Mouse (Mus musculus) bone marrow macrophage, adult 2 months (primary cell): ENCODE measurements around the gene Pomp. TPM values are rescaled to one million over a fixed set of nuclear protein-coding genes. Genes with fewer than 3 reads are reported as not detected.

Experiments used
- H3K27ac ChIP-seq: 2 replicates; pipeline ENCODE4 v1.5.1; 2012; ENCODE audit warnings: low read depth, low read length; ENCODE audit not compliant: insufficient read depth
- H3K4me1 ChIP-seq: 2 replicates; pipeline ENCODE4 v1.6.1; 2012; ENCODE audit warnings: low read length; ENCODE audit not compliant: control insufficient read depth, insufficient read depth
- H3K4me3 ChIP-seq: 2 replicates; pipeline ENCODE4 v1.5.1; 2012; ENCODE audit warnings: mild to moderate bottlenecking, low read length, moderate library complexity; ENCODE audit not compliant: insufficient read depth
- CTCF ChIP-seq: IDR thresholded peaks from 2 replicates; pipeline ENCODE4 v1.5.1; 2012; ENCODE audit warnings: low read depth, mild to moderate bottlenecking, low read length, moderate library complexity
- POLR2A ChIP-seq: IDR thresholded peaks from 2 replicates; pipeline ENCODE4 v1.6.1; 2012; ENCODE audit warnings: mild to moderate bottlenecking, low read depth, low read length, borderline replicate concordance
- polyA plus RNA-seq: library from polyadenylated mRNA; stranded (reverse); fragments of >200 nt; gene quantifications from 2 replicates; pipeline ENCODE4 v1.2.4, GENCODE M21; 2012; ENCODE audit not compliant: missing spikeins, insufficient read depth, insufficient read length

The Pomp gene
- polyA plus RNA-seq, 1 experiment = 312 TPM

- H3K27ac ChIP-seq = no peak overlapping the region
- no peak for TF ChIP-seq POLR2A
- TF ChIP-seq CTCF = no peak
- peaks cover 38% of the 10 kb centered on the region for H3K4me1 ChIP-seq
- H3K4me3 ChIP-seq = no peak overlapping the region
These were observed 55.9 kb downstream of the Pomp start for GRCm38 (mm10) chr5:147916171-147916570.

GRCm38 (mm10) chr5:147918044-147918846 is 58.0 kb downstream of the Pomp start:
- H3K4me1 ChIP-seq = peaks cover 21% of the 10 kb centered on the region
- H3K4me3 ChIP-seq = no peak overlapping the region
- no peak for TF ChIP-seq CTCF
- TF ChIP-seq POLR2A = no peak
- H3K27ac ChIP-seq = no peak overlapping the region

GRCm38 (mm10) chr5:147924621-147925020 is 64.4 kb downstream of the Pomp start:
- H3K27ac ChIP-seq = no peak overlapping the region
- TF ChIP-seq POLR2A (no peak), CTCF (no peak)
- H3K4me3 ChIP-seq = no peak overlapping the region
- H3K4me1 ChIP-seq = no peaks in the 10 kb centered on the region

Other genes starting within 250 kb of the Pomp start
- 0.19 and 0.21 TPM in 2 replicates for gene Flt1, start 134.4 kb upstream of the Pomp start, polyA plus RNA-seq
- 172 and 173 TPM in 2 replicates for gene Slc46a3, start 34.4 kb downstream of the Pomp start, polyA plus RNA-seq
- gene Mtus2, start 96.9 kb downstream of the Pomp start, polyA plus RNA-seq = 1.7 and 2.3 TPM in 2 replicates